Mouse (Mus musculus): ENCODE measurements at regions not wholly inside any gene's neighbourhood (a gene's known extent, or its start where the extent isn't known, plus 50 kb on each side); places are given as distances from the start of the nearest gene placed in this dataset.

DNA sequence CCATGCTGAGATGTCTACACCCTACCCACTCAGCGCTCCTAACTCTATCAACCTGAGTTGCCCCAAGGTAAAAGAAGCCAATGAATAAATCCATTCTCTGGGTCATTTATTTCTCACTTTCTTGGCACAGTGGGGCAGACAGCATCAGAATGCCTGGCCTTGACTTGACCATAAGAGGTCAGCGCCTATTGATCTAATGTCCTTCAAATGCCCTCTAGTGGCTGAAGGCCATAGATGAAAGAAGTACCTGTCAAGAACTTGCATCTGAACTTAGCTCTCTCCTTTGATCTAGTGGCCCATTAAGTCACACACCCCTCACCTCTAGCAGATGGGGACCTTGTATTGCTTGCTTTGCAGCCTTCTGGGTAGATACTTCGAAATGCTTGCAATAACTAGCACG is 159.5 kb upstream of the Smarca2 start:
- no peak overlapping the region for H3K27ac ChIP-seq (ENCODE audit: insufficient read depth, low read depth, low read length, poor library complexity, severe bottlenecking)
- TF ChIP-seq CHD2 (IDR thresholded peaks at IDR 0.05; ENCODE audit: low read depth, low read length) (no peak), MAFK (IDR thresholded peaks at IDR 0.05; ENCODE audit: insufficient read depth, low read depth, low read length) (no peak), ZC3H11A (IDR thresholded peaks at IDR 0.05; ENCODE audit: borderline replicate concordance, low read depth, low read length) (no peak), ZNF384 (IDR thresholded peaks at IDR 0.05; ENCODE audit: low read depth, low read length) (no peak), HCFC1 (IDR thresholded peaks at IDR 0.05; ENCODE audit: borderline replicate concordance, insufficient read depth, low read length) (no peak)
- no peak overlapping the region for H3K9ac ChIP-seq (ENCODE audit: insufficient read depth, low read depth, low read length, poor library complexity, severe bottlenecking)
- no peak overlapping the region for H3K4me3 ChIP-seq (ENCODE audit: insufficient read depth in 1 of 2, low read depth in 1 of 2, low read length in 2 of 2, poor library complexity in 1 of 2, severe bottlenecking in 1 of 2)
- H3K4me1 ChIP-seq (ENCODE audit: control insufficient read depth in 2 of 2, insufficient read depth in 2 of 2, low read length in 2 of 2, poor library complexity in 1 of 2) = no peaks in the 10 kb centered on the region
- DNase-seq (ENCODE audit: low read depth, low spot score) = no peak
- in situ Hi-C loops (cut with MboI; ENCODE audit: low sequenced_read_pairs in 2 of 2, unreplicated experiment in 2 of 2) = no loop called here
- H3K36me3 ChIP-seq (ENCODE audit: control insufficient read depth, insufficient read depth, low read length, poor library complexity, severe bottlenecking) = no peaks in the 10 kb centered on the region
- no peaks in the 10 kb centered on the region for H3K9me3 ChIP-seq (ENCODE audit: control insufficient read depth, insufficient read depth, low read depth, low read length)

DNA sequence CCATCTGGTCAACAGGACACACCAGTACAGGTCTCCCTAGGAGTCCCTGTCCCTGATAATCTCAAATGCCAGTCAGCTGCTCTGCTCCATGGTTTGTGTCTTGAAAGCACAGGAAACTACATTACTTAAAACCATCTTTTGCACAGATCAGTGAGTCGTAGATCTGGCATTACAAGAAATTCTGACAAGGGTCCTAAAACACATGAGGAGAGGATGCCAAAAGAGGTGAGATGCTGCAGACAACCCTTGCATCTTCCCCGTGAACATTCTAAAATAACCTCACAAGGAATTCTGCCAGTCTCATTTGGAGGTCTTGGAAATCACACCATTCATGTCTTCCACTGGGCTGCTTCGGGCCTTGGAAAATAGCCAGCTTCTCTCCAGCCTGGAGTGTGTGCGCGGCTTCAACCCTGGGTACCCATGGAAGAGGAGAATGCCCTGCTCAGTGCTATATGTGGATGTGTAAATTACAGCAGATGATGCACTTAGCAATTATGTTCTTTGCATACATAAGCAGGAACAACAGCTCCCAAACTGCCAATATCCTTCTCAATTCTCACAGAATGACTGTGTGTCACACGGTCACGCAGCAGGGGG is 157.3 kb upstream of the Smarca2 start:
- Histone ChIP-seq H3K9me3 (ENCODE audit: control insufficient read depth, insufficient read depth, low read depth, low read length) (no peaks in the 10 kb centered on the region), H3K4me1 (ENCODE audit: control insufficient read depth in 2 of 2, insufficient read depth in 2 of 2, low read length in 2 of 2, poor library complexity in 1 of 2) (no peaks in the 10 kb centered on the region), H3K36me3 (ENCODE audit: control insufficient read depth, insufficient read depth, low read length, poor library complexity, severe bottlenecking) (no peaks in the 10 kb centered on the region), H3K4me3 (ENCODE audit: insufficient read depth in 1 of 2, low read depth in 1 of 2, low read length in 2 of 2, poor library complexity in 1 of 2, severe bottlenecking in 1 of 2) (no peak overlapping the region), H3K9ac (ENCODE audit: insufficient read depth, low read depth, low read length, poor library complexity, severe bottlenecking) (no peak overlapping the region), H3K27ac (ENCODE audit: insufficient read depth, low read depth, low read length, poor library complexity, severe bottlenecking) (no peak overlapping the region)
- no peak for DNase-seq (ENCODE audit: low read depth, low spot score)
- in situ Hi-C loops (cut with MboI; ENCODE audit: low sequenced_read_pairs in 2 of 2, unreplicated experiment in 2 of 2) = no loop called here
- no peak for TF ChIP-seq CHD2 (IDR thresholded peaks at IDR 0.05; ENCODE audit: low read depth, low read length)
- no peak for TF ChIP-seq MAFK (IDR thresholded peaks at IDR 0.05; ENCODE audit: insufficient read depth, low read depth, low read length)
- TF ChIP-seq HCFC1 (IDR thresholded peaks at IDR 0.05; ENCODE audit: borderline replicate concordance, insufficient read depth, low read length) = no peak
- no peak for TF ChIP-seq ZNF384 (IDR thresholded peaks at IDR 0.05; ENCODE audit: low read depth, low read length)
- no peak for TF ChIP-seq ZC3H11A (IDR thresholded peaks at IDR 0.05; ENCODE audit: borderline replicate concordance, low read depth, low read length)

DNA sequence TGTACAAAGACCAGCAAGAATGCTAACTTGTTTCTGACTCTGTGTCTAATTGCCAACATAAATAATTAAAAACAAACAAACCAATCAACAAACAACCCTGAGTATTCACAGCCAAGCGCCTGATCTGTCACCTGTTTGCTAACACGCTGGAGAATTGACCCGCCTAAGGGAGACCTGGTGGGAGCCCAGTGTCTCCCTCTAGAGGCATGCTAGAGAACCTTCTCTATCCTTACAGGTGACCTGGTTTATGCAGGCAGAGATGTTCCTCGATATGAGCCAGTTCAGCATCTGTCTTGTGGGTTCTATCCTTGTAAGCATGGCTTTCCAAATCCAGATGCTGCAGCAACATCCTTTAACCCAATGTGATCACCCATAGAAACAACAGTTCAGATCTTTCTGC is 143.1 kb upstream of the Smarca2 start:
- Histone ChIP-seq H3K9me3 (ENCODE audit: control insufficient read depth, insufficient read depth, low read depth, low read length) (no peaks in the 10 kb centered on the region), H3K4me1 (ENCODE audit: control insufficient read depth in 2 of 2, insufficient read depth in 2 of 2, low read length in 2 of 2, poor library complexity in 1 of 2) (no peaks in the 10 kb centered on the region), H3K36me3 (ENCODE audit: control insufficient read depth, insufficient read depth, low read length, poor library complexity, severe bottlenecking) (no peaks in the 10 kb centered on the region), H3K27ac (ENCODE audit: insufficient read depth, low read depth, low read length, poor library complexity, severe bottlenecking) (no peak overlapping the region), H3K9ac (ENCODE audit: insufficient read depth, low read depth, low read length, poor library complexity, severe bottlenecking) (no peak overlapping the region), H3K4me3 (ENCODE audit: insufficient read depth in 1 of 2, low read depth in 1 of 2, low read length in 2 of 2, poor library complexity in 1 of 2, severe bottlenecking in 1 of 2) (no peak overlapping the region)
- in situ Hi-C loops (cut with MboI; ENCODE audit: low sequenced_read_pairs in 2 of 2, unreplicated experiment in 2 of 2) = no loop called here
- TF ChIP-seq ZC3H11A (IDR thresholded peaks at IDR 0.05; ENCODE audit: borderline replicate concordance, low read depth, low read length) (peak; percentile 14; the same call in 1 of the 2 replicates), HCFC1 (IDR thresholded peaks at IDR 0.05; ENCODE audit: borderline replicate concordance, insufficient read depth, low read length) (no peak)
- no peak for DNase-seq (ENCODE audit: low read depth, low spot score)

DNA sequence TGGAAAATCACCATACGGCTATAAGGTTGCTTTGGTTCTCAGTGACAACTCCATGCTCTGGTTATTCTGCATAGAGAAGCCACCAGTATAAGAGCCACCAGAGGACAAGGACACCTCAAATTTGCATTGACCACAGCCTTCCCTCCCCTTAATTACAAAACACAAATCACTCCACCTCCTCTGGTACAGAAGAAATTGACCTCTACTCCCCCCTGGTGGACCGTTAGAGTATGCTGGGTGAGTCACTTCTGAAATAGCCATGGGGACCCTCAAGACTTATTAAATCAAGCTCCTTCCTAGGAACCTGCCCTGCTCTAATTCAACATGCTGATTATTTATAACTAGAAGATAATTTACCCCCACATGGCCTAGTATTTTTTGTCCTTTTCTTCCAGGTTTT is 139.6 kb upstream of the Smarca2 start:
- no peak overlapping the region for H3K27ac ChIP-seq (ENCODE audit: insufficient read depth, low read depth, low read length, poor library complexity, severe bottlenecking)
- no peak for TF ChIP-seq HCFC1 (IDR thresholded peaks at IDR 0.05; ENCODE audit: borderline replicate concordance, insufficient read depth, low read length)
- TF ChIP-seq ZC3H11A (IDR thresholded peaks at IDR 0.05; ENCODE audit: borderline replicate concordance, low read depth, low read length) = no peak
- no peak for TF ChIP-seq ZNF384 (IDR thresholded peaks at IDR 0.05; ENCODE audit: low read depth, low read length)
- no peak for TF ChIP-seq CHD2 (IDR thresholded peaks at IDR 0.05; ENCODE audit: low read depth, low read length)
- no peak for TF ChIP-seq MAFK (IDR thresholded peaks at IDR 0.05; ENCODE audit: insufficient read depth, low read depth, low read length)
- DNase-seq (ENCODE audit: low read depth, low spot score) = peak; percentile 27
- in situ Hi-C loops (cut with MboI; ENCODE audit: low sequenced_read_pairs in 2 of 2, unreplicated experiment in 2 of 2) = no loop called here
- no peaks in the 10 kb centered on the region for H3K9me3 ChIP-seq (ENCODE audit: control insufficient read depth, insufficient read depth, low read depth, low read length)
- H3K4me3 ChIP-seq (ENCODE audit: insufficient read depth in 1 of 2, low read depth in 1 of 2, low read length in 2 of 2, poor library complexity in 1 of 2, severe bottlenecking in 1 of 2) = no peak overlapping the region
- H3K36me3 ChIP-seq (ENCODE audit: control insufficient read depth, insufficient read depth, low read length, poor library complexity, severe bottlenecking) = no peaks in the 10 kb centered on the region
- H3K9ac ChIP-seq (ENCODE audit: insufficient read depth, low read depth, low read length, poor library complexity, severe bottlenecking) = no peak overlapping the region
- no peaks in the 10 kb centered on the region for H3K4me1 ChIP-seq (ENCODE audit: control insufficient read depth in 2 of 2, insufficient read depth in 2 of 2, low read length in 2 of 2, poor library complexity in 1 of 2)

DNA sequence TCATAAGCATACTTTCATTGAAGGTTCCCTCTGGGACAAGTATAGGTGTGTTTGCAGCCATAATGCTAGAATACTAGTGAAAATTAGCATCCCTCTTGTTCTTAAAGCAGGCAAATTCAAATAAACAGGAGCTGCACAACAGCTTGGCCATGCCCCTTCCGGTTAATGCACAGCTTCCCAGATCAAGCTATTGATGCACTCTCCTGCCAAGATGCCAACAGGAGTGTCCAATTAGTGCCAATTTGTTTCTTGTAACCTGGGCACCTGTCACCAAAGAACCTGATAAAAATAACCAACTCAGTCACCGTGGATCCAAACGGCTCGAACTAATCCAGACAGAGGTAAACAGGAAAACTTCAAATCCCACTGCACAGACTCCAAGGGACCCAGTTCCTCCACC is 138.6 kb upstream of the Smarca2 start:
- H3K36me3 ChIP-seq (ENCODE audit: control insufficient read depth, insufficient read depth, low read length, poor library complexity, severe bottlenecking) = no peaks in the 10 kb centered on the region
- no peak overlapping the region for H3K27ac ChIP-seq (ENCODE audit: insufficient read depth, low read depth, low read length, poor library complexity, severe bottlenecking)
- in situ Hi-C loops (cut with MboI; ENCODE audit: low sequenced_read_pairs in 2 of 2, unreplicated experiment in 2 of 2) = no loop called here

More for the DNA sequence above, 138.6 kb upstream of the Smarca2 start:
- no peak overlapping the region for H3K9ac ChIP-seq (ENCODE audit: insufficient read depth, low read depth, low read length, poor library complexity, severe bottlenecking)
- no peaks in the 10 kb centered on the region for H3K4me1 ChIP-seq (ENCODE audit: control insufficient read depth in 2 of 2, insufficient read depth in 2 of 2, low read length in 2 of 2, poor library complexity in 1 of 2)
- no peaks in the 10 kb centered on the region for H3K9me3 ChIP-seq (ENCODE audit: control insufficient read depth, insufficient read depth, low read depth, low read length)
- TF ChIP-seq ZNF384 (IDR thresholded peaks at IDR 0.05; ENCODE audit: low read depth, low read length) (no peak), HCFC1 (IDR thresholded peaks at IDR 0.05; ENCODE audit: borderline replicate concordance, insufficient read depth, low read length) (no peak), MAFK (IDR thresholded peaks at IDR 0.05; ENCODE audit: insufficient read depth, low read depth, low read length) (no peak), CHD2 (IDR thresholded peaks at IDR 0.05; ENCODE audit: low read depth, low read length) (no peak), ZC3H11A (IDR thresholded peaks at IDR 0.05; ENCODE audit: borderline replicate concordance, low read depth, low read length) (no peak)
- no peak for DNase-seq (ENCODE audit: low read depth, low spot score)
- no peak overlapping the region for H3K4me3 ChIP-seq (ENCODE audit: insufficient read depth in 1 of 2, low read depth in 1 of 2, low read length in 2 of 2, poor library complexity in 1 of 2, severe bottlenecking in 1 of 2)
